Mouse (Mus musculus) hindbrain, embryonic 13.5 days (tissue): ENCODE measurements around the gene Orai2. TPM values are rescaled to one million over a fixed set of nuclear protein-coding genes. Genes with fewer than 3 reads are reported as not detected.
"Not testable (repeated sequence)": the region's sequence is repeated elsewhere in the genome, so short reads cannot be mapped to it uniquely, and the experiment has no call there.

ENCODE experiments used
- ATAC-seq: fragments of 200-750 bp; cut with Nextera tagmentation; 2 replicates; pipeline ENCODE4 v1.8.0; 2017; ENCODE audit warnings: moderate TSS enrichment; ENCODE audit not compliant: low FRiP score
- H3K27ac ChIP-seq: fragments of 300-500 bp; sonication (generic); 2 replicates; pipeline ENCODE4 v1.5.1; 2015; ENCODE audit warnings: inconsistent platforms, mild to moderate bottlenecking, moderate library complexity
- H3K27me3 ChIP-seq: fragments of 300-500 bp; sonication (generic); 2 replicates; pipeline ENCODE4 v1.6.1; 2015; ENCODE audit warnings: mild to moderate bottlenecking, inconsistent platforms
- H3K36me3 ChIP-seq: fragments of 300-500 bp; sonication (generic); 2 replicates; pipeline ENCODE4 v1.6.1; 2015; ENCODE audit warnings: mild to moderate bottlenecking, inconsistent platforms
- H3K4me1 ChIP-seq: fragments of 300-500 bp; sonication (generic); replicated peaks from 2 replicates; pipeline ENCODE4 v1.6.1; 2015; ENCODE audit warnings: inconsistent platforms
- H3K4me2 ChIP-seq: fragments of 300-500 bp; sonication (generic); 2 replicates; pipeline ENCODE4 v1.6.1; 2015; ENCODE audit warnings: inconsistent platforms, mild to moderate bottlenecking, moderate library complexity
- H3K4me3 ChIP-seq: fragments of 300-500 bp; sonication (generic); 2 replicates; pipeline ENCODE4 v1.5.1; 2015; ENCODE audit warnings: mild to moderate bottlenecking, inconsistent platforms
- H3K9ac ChIP-seq: fragments of 300-500 bp; sonication (generic); 2 replicates; pipeline ENCODE4 v1.6.1; 2015; ENCODE audit warnings: mild to moderate bottlenecking, inconsistent platforms
- H3K9me3 ChIP-seq: fragments of 300-500 bp; sonication (generic); 2 replicates; pipeline ENCODE4 v1.6.1; 2016; ENCODE audit warnings: inconsistent platforms
- WGBS: fragments of 180-500 bp; shearing (Covaris S2); methylation state at CpG from one replicate; pipeline ENCODE4 v1.1.7; 2015; 5-methylcytosine and 5-hydroxymethylcytosine counted together
- microRNA-seq: library from miRNA; unstranded; fragments of <30 nt; microRNA quantifications from one replicate; pipeline ENCODE4, GENCODE M21; 2016
- polyA plus RNA-seq: library from polyadenylated mRNA; unstranded; fragments of >200 nt; fragmentation: Nextera tagmentation; extraction: Ambion mirVana; gene quantifications from 2 replicates; pipeline ENCODE4 v1.2.1, GENCODE M21; 2015

Orai2 gene
- polyA plus RNA-seq, 1 experiment from 2014 or later, result 34.0 TPM

GRCm38 (mm10) chr5:136115891-136116783 is 54.4 kb downstream of the Orai2 start, which contains the start of gene Polr2j:
Gene Polr2j (plus strand): TSS chr5:136116631.
- Histone ChIP-seq H3K36me3 (peaks cover 23% of the 10 kb centered on the region), H3K4me1 (peaks cover 26% of the 10 kb centered on the region), H3K27me3 (no peaks in the 10 kb centered on the region), H3K27ac (peak within 1 kb of the TSS; percentile 80), H3K4me3 (peak within 1 kb of the TSS; percentile 91), H3K9me3 (no peaks in the 10 kb centered on the region), H3K9ac (peak within 1 kb of the TSS; percentile 91), H3K4me2 (peak within 1 kb of the TSS; percentile 92)
- WGBS, result 3% methylated on average over 37 of the region's 42 CpGs
- ATAC-seq, result peak; percentile 96

- H3K4me2 ChIP-seq, H3K9me3 ChIP-seq, H3K9ac ChIP-seq, H3K27ac ChIP-seq, H3K27me3 ChIP-seq, H3K36me3 ChIP-seq, H3K4me3 ChIP-seq, ATAC-seq: not testable (repeated sequence)
- H3K4me1 ChIP-seq, result peaks cover 23% of the 10 kb centered on the region
- WGBS, result 47% methylated on average over 4 of the region's 4 CpGs
These were observed 57.0 kb downstream of the Orai2 start for GRCm38 (mm10) chr5:136113546-136113945.

DNA sequence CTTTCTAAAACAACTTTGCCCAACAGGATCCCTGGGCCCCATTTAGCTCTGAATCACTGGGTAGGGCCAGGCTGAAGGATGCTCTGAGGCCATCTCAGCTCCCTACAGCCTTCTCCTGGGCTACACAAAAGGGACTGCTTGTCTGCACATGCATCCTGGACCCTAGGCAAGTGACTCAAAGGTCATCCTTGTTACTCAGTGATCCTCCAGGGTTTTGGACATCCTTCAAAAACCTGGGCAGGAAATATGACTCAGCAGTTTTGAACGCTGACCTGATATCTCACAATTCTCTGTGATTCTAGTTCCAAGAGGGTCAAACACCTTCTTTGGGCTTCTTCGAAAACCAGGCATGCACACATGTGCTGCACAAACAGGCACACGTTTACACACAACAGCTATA is 61.5 kb downstream of the Orai2 start:
- Histone ChIP-seq H3K4me1 (no peaks in the 10 kb centered on the region), H3K4me3 (no peak overlapping the region), H3K27me3 (peaks cover 16% of the 10 kb centered on the region; the same call in 1 of the 2 replicates), H3K9ac (no peak overlapping the region), H3K36me3 (peaks cover 4% of the 10 kb centered on the region; the same call in 1 of the 2 replicates), H3K4me2 (no peak overlapping the region), H3K27ac (no peak overlapping the region), H3K9me3 (0 out of 2 replicates have a peak, but pooled peaks cover 5% of the 10 kb centered on the region)
- no peak for ATAC-seq
- 89% methylated on average over 3 of the region's 3 CpGs for WGBS

DNA sequence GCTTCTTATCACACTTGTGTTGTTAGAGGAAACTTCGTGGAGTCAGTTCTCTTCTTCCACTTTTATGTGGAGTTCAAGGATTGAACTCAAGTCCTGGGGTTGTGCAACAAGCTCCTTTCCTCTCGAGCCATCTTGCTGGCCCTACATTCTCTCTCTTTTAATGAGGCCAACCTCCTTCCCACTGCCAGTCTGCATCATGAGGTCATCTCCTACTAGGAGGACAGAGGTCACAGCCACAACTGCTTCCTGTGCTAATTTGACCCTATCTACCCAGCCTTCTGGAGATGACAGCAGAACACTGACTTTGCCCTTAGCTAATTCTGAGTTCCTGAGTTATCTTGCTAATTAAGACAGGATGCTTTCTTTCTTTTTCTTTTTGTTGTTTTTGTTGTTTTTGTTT is 62.0 kb downstream of the Orai2 start:
- 0 out of 2 replicates have a peak, but pooled peaks cover 5% of the 10 kb centered on the region for H3K9me3 ChIP-seq
- no peak overlapping the region for H3K4me2 ChIP-seq
- WGBS, result 55% methylated on average over 2 of the region's 2 CpGs
- ATAC-seq, result no peak
- no peak overlapping the region for H3K9ac ChIP-seq
- no peaks in the 10 kb centered on the region for H3K4me1 ChIP-seq
- H3K36me3 ChIP-seq, result peaks cover 4% of the 10 kb centered on the region; the same call in 1 of the 2 replicates
- peaks cover 20% of the 10 kb centered on the region for H3K27me3 ChIP-seq
- H3K4me3 ChIP-seq, result no peak overlapping the region
- H3K27ac ChIP-seq, result no peak overlapping the region

DNA sequence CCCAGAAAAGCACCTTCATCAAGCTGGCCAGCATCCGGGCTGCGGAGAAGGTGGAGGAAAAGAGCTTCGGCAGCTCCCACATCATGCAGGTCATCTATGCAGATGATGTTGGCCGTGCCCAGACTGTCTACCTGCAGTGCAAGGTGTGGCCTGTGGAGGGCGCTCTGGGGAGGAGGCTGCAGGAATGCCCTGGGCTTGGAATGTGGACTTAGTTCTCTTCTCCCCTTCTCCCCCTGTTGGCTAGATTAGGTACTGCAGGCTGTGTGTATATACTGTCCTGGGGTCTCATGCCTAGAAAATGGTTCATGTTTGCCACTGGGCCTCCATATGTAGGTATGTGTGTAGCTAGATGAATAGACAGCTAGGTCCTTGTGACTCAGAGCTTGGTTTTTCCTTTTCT is 66.0 kb downstream of the Orai2 start:
- no peak for ATAC-seq
- no peak overlapping the region for H3K27ac ChIP-seq
- no peak overlapping the region for H3K4me3 ChIP-seq
- H3K27me3 ChIP-seq, result peaks cover 46% of the 10 kb centered on the region
- peaks cover 12% of the 10 kb centered on the region for H3K4me1 ChIP-seq
- 0 out of 2 replicates have a peak, but pooled peaks cover 5% of the 10 kb centered on the region for H3K9me3 ChIP-seq
- 92% methylated on average over 5 of the region's 5 CpGs for WGBS
- no peak overlapping the region for H3K4me2 ChIP-seq
- H3K9ac ChIP-seq, result no peak overlapping the region
- H3K36me3 ChIP-seq, result peaks cover 4% of the 10 kb centered on the region; the same call in 1 of the 2 replicates

DNA sequence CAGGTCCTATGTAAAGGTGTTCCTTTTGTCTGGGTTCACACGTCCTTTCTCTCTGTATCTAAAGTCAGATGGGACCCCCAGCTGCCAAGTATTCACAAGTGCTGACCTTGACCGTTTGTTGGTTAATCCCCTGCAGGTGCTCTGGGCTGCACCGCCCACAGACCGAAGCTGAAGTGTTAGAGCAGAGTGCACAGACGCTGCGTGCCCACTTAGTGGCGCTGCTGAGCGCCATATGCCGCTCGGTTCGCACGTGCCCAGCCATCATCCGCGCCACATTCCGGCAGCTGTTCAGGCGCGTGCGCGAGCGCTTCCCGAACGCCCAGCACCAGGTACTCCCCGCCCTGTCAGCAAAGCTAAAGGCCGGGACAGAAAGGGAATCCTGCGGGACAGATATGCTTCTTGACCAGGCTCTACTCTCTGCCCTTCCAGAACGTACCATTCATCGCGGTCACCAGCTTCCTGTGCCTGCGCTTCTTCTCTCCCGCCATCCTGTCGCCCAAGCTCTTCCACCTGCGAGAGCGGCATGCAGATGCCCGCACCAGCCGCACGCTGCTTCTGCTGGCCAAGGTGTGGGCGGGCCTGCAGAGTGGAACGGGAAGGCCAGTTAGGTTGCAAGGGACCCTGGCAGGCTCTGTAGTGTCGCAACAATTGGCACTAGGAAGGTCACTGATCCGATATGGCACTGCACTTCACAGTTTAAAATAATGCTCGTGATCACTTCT is 68.3 kb downstream of the Orai2 start:
- peak; percentile 87 for ATAC-seq
- H3K27me3 ChIP-seq, result peaks cover 44% of the 10 kb centered on the region
- WGBS, result 5% methylated on average over 41 of the region's 41 CpGs
- peak overlapping the region; percentile 44 for H3K4me3 ChIP-seq
- H3K36me3 ChIP-seq, result peaks cover 4% of the 10 kb centered on the region; the same call in 1 of the 2 replicates
- peak overlapping the region; percentile 70 for H3K9ac ChIP-seq
- H3K4me1 ChIP-seq, result peaks cover 12% of the 10 kb centered on the region
- H3K9me3 ChIP-seq, result 0 out of 2 replicates have a peak, but pooled peaks cover 5% of the 10 kb centered on the region
- H3K4me2 ChIP-seq, result peak overlapping the region; percentile 75
- H3K27ac ChIP-seq, result peak overlapping the region; percentile 60

- Histone ChIP-seq H3K4me1 (peaks cover 15% of the 10 kb centered on the region), H3K4me3 (no peak overlapping the region), H3K4me2 (no peak overlapping the region), H3K27me3 (peaks cover 26% of the 10 kb centered on the region), H3K9me3 (no peaks in the 10 kb centered on the region), H3K9ac (no peak overlapping the region), H3K27ac (no peak overlapping the region), H3K36me3 (no peaks in the 10 kb centered on the region)
- ATAC-seq, result no peak
- WGBS, result 88% methylated on average over 10 of the region's 10 CpGs
These were observed 72.0 kb downstream of the Orai2 start for GRCm38 (mm10) chr5:136098536-136098935.

Small RNA genes within 50 kb of the gene (microRNA-seq; reads per million reads assigned to microRNA genes)
- gene Mir7035, result not detected

Other genes with a start within 250 kb of the Orai2 start
- 646 and 674 TPM in 2 replicates for gene Ywhag, start 236.1 kb downstream of the Orai2 start, polyA plus RNA-seq
- 0.61 and 1.4 TPM in 2 replicates for gene Ssc4d, start 196.2 kb downstream of the Orai2 start, polyA plus RNA-seq
- 0.17 TPM in 1 of 2 replicates, not detected in the other for gene Zp3, start 190.6 kb downstream of the Orai2 start, polyA plus RNA-seq
- gene Dtx2, start 175.9 kb downstream of the Orai2 start, polyA plus RNA-seq, result 25.6 and 28.3 TPM in 2 replicates
- gene Upk3b, start 132.2 kb downstream of the Orai2 start, polyA plus RNA-seq, result 0.04 and 0.09 TPM in 2 replicates
- gene Upk3bl, start 116.2 kb downstream of the Orai2 start, polyA plus RNA-seq, result not detected in 2 replicates
- 16.2 and 17.3 TPM in 2 replicates for gene Rasa4, start 86.8 kb downstream of the Orai2 start, polyA plus RNA-seq
- 231 and 236 TPM in 2 replicates for gene Polr2j, start 54.1 kb downstream of the Orai2 start, polyA plus RNA-seq
- gene Lrwd1, start 34.6 kb downstream of the Orai2 start, polyA plus RNA-seq, result 27.7 and 28.2 TPM in 2 replicates
- gene Alkbh4, start 34.6 kb downstream of the Orai2 start, polyA plus RNA-seq, result 24.6 and 26.9 TPM in 2 replicates
- gene Prkrip1, start 28.2 kb upstream of the Orai2 start, polyA plus RNA-seq, result 66.5 and 67.9 TPM in 2 replicates
- 22.2 and 25.5 TPM in 2 replicates for gene Sh2b2, start 75.8 kb upstream of the Orai2 start, polyA plus RNA-seq